Mouse (Mus musculus): ENCODE data around the gene Tmem229b. TPM values are rescaled to one million over a fixed set of nuclear protein-coding genes. Genes with fewer than 3 reads are reported as not detected.

The Tmem229b gene
- polyA plus RNA-seq, 1 experiment from 2014 or later: 59.4 TPM

- Histone ChIP-seq H3K27ac (ENCODE audit: low read depth, low read length) (no peak overlapping the region), H3K36me3 (ENCODE audit: control insufficient read depth, insufficient read depth, low read length) (no peaks in the 10 kb centered on the region), H3K9ac (replicated peaks; ENCODE audit: low read depth, low read length) (no peak overlapping the region), H3K4me3 (ENCODE audit: low read depth, low read length) (no peak overlapping the region), H3K4me1 (ENCODE audit: control insufficient read depth, insufficient read depth, low read length) (no peaks in the 10 kb centered on the region), H3K9me3 (ENCODE audit: control insufficient read depth, low read length) (no peaks in the 10 kb centered on the region), H3K27me3 (ENCODE audit: control insufficient read depth, insufficient read depth, low read length) (no peaks in the 10 kb centered on the region), H3K4me2 (ENCODE audit: low read depth, low read length) (no peak overlapping the region)
- no peak for ATAC-seq (ENCODE audit: low read depth)
- 67% methylated on average over 4 of the region's 4 CpGs for WGBS
These were observed 10.6 kb upstream of the Tmem229b start for GRCm38 (mm10) chr12:79017994-79018399.

- no peaks in the 10 kb centered on the region for H3K4me1 ChIP-seq (ENCODE audit: control insufficient read depth, insufficient read depth, low read length)
- no peak overlapping the region for H3K27ac ChIP-seq (ENCODE audit: low read depth, low read length)
- H3K4me3 ChIP-seq (ENCODE audit: low read depth, low read length): no peak overlapping the region
- no peaks in the 10 kb centered on the region for H3K9me3 ChIP-seq (ENCODE audit: control insufficient read depth, low read length)
- no peak overlapping the region for H3K4me2 ChIP-seq (ENCODE audit: low read depth, low read length)
- no peak overlapping the region for H3K9ac ChIP-seq (replicated peaks; ENCODE audit: low read depth, low read length)
- no peaks in the 10 kb centered on the region for H3K36me3 ChIP-seq (ENCODE audit: control insufficient read depth, insufficient read depth, low read length)
- WGBS: 27% methylated on average over 5 of the region's 5 CpGs
- ATAC-seq (ENCODE audit: low read depth): no peak
- H3K27me3 ChIP-seq (ENCODE audit: control insufficient read depth, insufficient read depth, low read length): no peaks in the 10 kb centered on the region
These were observed 8.7 kb upstream of the Tmem229b start for GRCm38 (mm10) chr12:79016109-79016508.

GRCm38 (mm10) chr12:79010569-79010968 is 3.1 kb upstream of the Tmem229b start:
- H3K27me3 ChIP-seq (ENCODE audit: control insufficient read depth, insufficient read depth, low read length): no peaks in the 10 kb centered on the region
- no peak overlapping the region for H3K9ac ChIP-seq (replicated peaks; ENCODE audit: low read depth, low read length)
- no peak for ATAC-seq (ENCODE audit: low read depth)
- no peak overlapping the region for H3K4me2 ChIP-seq (ENCODE audit: low read depth, low read length)
- WGBS: 54% methylated on average over 3 of the region's 3 CpGs
- H3K4me1 ChIP-seq (ENCODE audit: control insufficient read depth, insufficient read depth, low read length): no peaks in the 10 kb centered on the region
- H3K4me3 ChIP-seq (ENCODE audit: low read depth, low read length): no peak overlapping the region
- no peak overlapping the region for H3K27ac ChIP-seq (ENCODE audit: low read depth, low read length)
- H3K9me3 ChIP-seq (ENCODE audit: control insufficient read depth, low read length): no peaks in the 10 kb centered on the region
- no peaks in the 10 kb centered on the region for H3K36me3 ChIP-seq (ENCODE audit: control insufficient read depth, insufficient read depth, low read length)

GRCm38 (mm10) chr12:79006478-79007125 is 825 bp downstream of the Tmem229b start:
- H3K9me3 ChIP-seq (ENCODE audit: control insufficient read depth, low read length): no peaks in the 10 kb centered on the region
- peak overlapping the region; percentile 90 for H3K27ac ChIP-seq (ENCODE audit: low read depth, low read length)
- ATAC-seq (ENCODE audit: low read depth): peak; percentile 83
- WGBS: under 1% methylated on average over 35 of the region's 53 CpGs
- peak overlapping the region; percentile 96 for H3K9ac ChIP-seq (replicated peaks; ENCODE audit: low read depth, low read length)
- peak overlapping the region; percentile 79 for H3K4me2 ChIP-seq (ENCODE audit: low read depth, low read length)
- H3K36me3 ChIP-seq (ENCODE audit: control insufficient read depth, insufficient read depth, low read length): no peaks in the 10 kb centered on the region
- H3K27me3 ChIP-seq (ENCODE audit: control insufficient read depth, insufficient read depth, low read length): no peaks in the 10 kb centered on the region
- H3K4me3 ChIP-seq (ENCODE audit: low read depth, low read length): peak overlapping the region; percentile 92
- no peaks in the 10 kb centered on the region for H3K4me1 ChIP-seq (ENCODE audit: control insufficient read depth, insufficient read depth, low read length)

- peak overlapping the region; percentile 96 for H3K9ac ChIP-seq (replicated peaks; ENCODE audit: low read depth, low read length)
- H3K9me3 ChIP-seq (ENCODE audit: control insufficient read depth, low read length): no peaks in the 10 kb centered on the region
- ATAC-seq (ENCODE audit: low read depth): no peak
- no peaks in the 10 kb centered on the region for H3K36me3 ChIP-seq (ENCODE audit: control insufficient read depth, insufficient read depth, low read length)
- H3K4me3 ChIP-seq (ENCODE audit: low read depth, low read length): peak overlapping the region; percentile 92
- H3K4me2 ChIP-seq (ENCODE audit: low read depth, low read length): peak overlapping the region; percentile 79
- no peaks in the 10 kb centered on the region for H3K27me3 ChIP-seq (ENCODE audit: control insufficient read depth, insufficient read depth, low read length)
- H3K4me1 ChIP-seq (ENCODE audit: control insufficient read depth, insufficient read depth, low read length): no peaks in the 10 kb centered on the region
- WGBS: 39% methylated on average over 9 of the region's 9 CpGs
- no peak overlapping the region for H3K27ac ChIP-seq (ENCODE audit: low read depth, low read length)
These were observed 1.4 kb downstream of the Tmem229b start for GRCm38 (mm10) chr12:79006076-79006475.

- no peak overlapping the region for H3K9ac ChIP-seq (replicated peaks; ENCODE audit: low read depth, low read length)
- no peak for ATAC-seq (ENCODE audit: low read depth)
- H3K4me2 ChIP-seq (ENCODE audit: low read depth, low read length): peak overlapping the region; percentile 79; the same call in 1 of the 2 replicates
- H3K27me3 ChIP-seq (ENCODE audit: control insufficient read depth, insufficient read depth, low read length): no peaks in the 10 kb centered on the region
- no peak overlapping the region; the same call in 1 of the 2 replicates for H3K4me3 ChIP-seq (ENCODE audit: low read depth, low read length)
- 86% methylated on average over 5 of the region's 5 CpGs for WGBS
- H3K4me1 ChIP-seq (ENCODE audit: control insufficient read depth, insufficient read depth, low read length): no peaks in the 10 kb centered on the region
- no peaks in the 10 kb centered on the region for H3K36me3 ChIP-seq (ENCODE audit: control insufficient read depth, insufficient read depth, low read length)
- no peak overlapping the region for H3K27ac ChIP-seq (ENCODE audit: low read depth, low read length)
- no peaks in the 10 kb centered on the region for H3K9me3 ChIP-seq (ENCODE audit: control insufficient read depth, low read length)
These were observed 2.0 kb downstream of the Tmem229b start for GRCm38 (mm10) chr12:79005456-79005855.

GRCm38 (mm10) chr12:79002978-79003377 is 4.4 kb downstream of the Tmem229b start:
- H3K4me2 ChIP-seq (ENCODE audit: low read depth, low read length): no peak overlapping the region
- no peak overlapping the region for H3K4me3 ChIP-seq (ENCODE audit: low read depth, low read length)
- H3K27ac ChIP-seq (ENCODE audit: low read depth, low read length): no peak overlapping the region
- H3K4me1 ChIP-seq (ENCODE audit: control insufficient read depth, insufficient read depth, low read length): no peaks in the 10 kb centered on the region
- H3K9me3 ChIP-seq (ENCODE audit: control insufficient read depth, low read length): no peaks in the 10 kb centered on the region
- no peaks in the 10 kb centered on the region for H3K27me3 ChIP-seq (ENCODE audit: control insufficient read depth, insufficient read depth, low read length)
- no peaks in the 10 kb centered on the region for H3K36me3 ChIP-seq (ENCODE audit: control insufficient read depth, insufficient read depth, low read length)
- no peak overlapping the region for H3K9ac ChIP-seq (replicated peaks; ENCODE audit: low read depth, low read length)
- 95% methylated on average over 3 of the region's 3 CpGs for WGBS
- ATAC-seq (ENCODE audit: low read depth): no peak

GRCm38 (mm10) chr12:79002406-79002805 is 5.0 kb downstream of the Tmem229b start:
- Histone ChIP-seq H3K4me2 (ENCODE audit: low read depth, low read length) (no peak overlapping the region), H3K9ac (replicated peaks; ENCODE audit: low read depth, low read length) (no peak overlapping the region), H3K27me3 (ENCODE audit: control insufficient read depth, insufficient read depth, low read length) (no peaks in the 10 kb centered on the region), H3K4me1 (ENCODE audit: control insufficient read depth, insufficient read depth, low read length) (no peaks in the 10 kb centered on the region), H3K36me3 (ENCODE audit: control insufficient read depth, insufficient read depth, low read length) (no peaks in the 10 kb centered on the region), H3K27ac (ENCODE audit: low read depth, low read length) (no peak overlapping the region), H3K4me3 (ENCODE audit: low read depth, low read length) (no peak overlapping the region), H3K9me3 (ENCODE audit: control insufficient read depth, low read length) (no peaks in the 10 kb centered on the region)
- ATAC-seq (ENCODE audit: low read depth): no peak
- 90% methylated on average over 5 of the region's 5 CpGs for WGBS

GRCm38 (mm10) chr12:78996711-78997110 is 10.7 kb downstream of the Tmem229b start:
- 16% methylated on average over 7 of the region's 7 CpGs for WGBS
- no peak overlapping the region for H3K4me2 ChIP-seq (ENCODE audit: low read depth, low read length)

More at GRCm38 (mm10) chr12:78996711-78997110, 10.7 kb downstream of the Tmem229b start:
- no peaks in the 10 kb centered on the region for H3K27me3 ChIP-seq (ENCODE audit: control insufficient read depth, insufficient read depth, low read length)
- no peaks in the 10 kb centered on the region for H3K9me3 ChIP-seq (ENCODE audit: control insufficient read depth, low read length)
- H3K27ac ChIP-seq (ENCODE audit: low read depth, low read length): no peak overlapping the region
- no peaks in the 10 kb centered on the region for H3K4me1 ChIP-seq (ENCODE audit: control insufficient read depth, insufficient read depth, low read length)
- no peak for ATAC-seq (ENCODE audit: low read depth)
- H3K9ac ChIP-seq (replicated peaks; ENCODE audit: low read depth, low read length): no peak overlapping the region
- H3K36me3 ChIP-seq (ENCODE audit: control insufficient read depth, insufficient read depth, low read length): no peaks in the 10 kb centered on the region
- no peak overlapping the region for H3K4me3 ChIP-seq (ENCODE audit: low read depth, low read length)
